Mouse (Mus musculus) hindbrain, embryonic 11.5 days (tissue): ENCODE data around the gene Nlrx1. TPM values are rescaled to one million over a fixed set of nuclear protein-coding genes. Genes with fewer than 3 reads are reported as not detected.

Source experiments
- ATAC-seq: fragments of 200-750 bp; cut with Nextera tagmentation; 2 replicates; pipeline ENCODE4 v1.8.0; 2017; ENCODE audit warnings: mild to moderate bottlenecking, moderate TSS enrichment, moderate library complexity; ENCODE audit not compliant: low FRiP score
- DNase-seq: peaks from one replicate; pipeline ENCODE4 v3.0.0-alpha.2; 2015; ENCODE audit warnings: low spot score
- H3K27ac ChIP-seq: fragments of 300-500 bp; sonication (generic); 2 replicates; pipeline ENCODE4 v1.5.1; 2014; ENCODE audit warnings: mild to moderate bottlenecking, low read depth, low read length
- H3K27me3 ChIP-seq: fragments of 300-500 bp; sonication (generic); 2 replicates; pipeline ENCODE4 v1.6.1; 2014; ENCODE audit warnings: mild to moderate bottlenecking, low read length, moderate library complexity, mixed read lengths; ENCODE audit not compliant: control insufficient read depth, insufficient read depth
- H3K36me3 ChIP-seq: fragments of 300-500 bp; sonication (generic); 2 replicates; pipeline ENCODE4 v1.6.1; 2014; ENCODE audit warnings: mild to moderate bottlenecking, low read length, moderate library complexity, mixed read lengths; ENCODE audit not compliant: control insufficient read depth, insufficient read depth
- H3K4me1 ChIP-seq: fragments of 300-500 bp; sonication (generic); replicated peaks from 2 replicates; pipeline ENCODE4 v1.6.1; 2014; ENCODE audit warnings: low read length, mixed read lengths; ENCODE audit not compliant: control insufficient read depth, insufficient read depth
- H3K4me2 ChIP-seq: fragments of 300-500 bp; sonication (generic); replicated peaks from 2 replicates; pipeline ENCODE4 v1.6.1; 2014; ENCODE audit warnings: mild to moderate bottlenecking, low read depth, low read length
- H3K4me3 ChIP-seq: fragments of 300-500 bp; sonication (generic); 2 replicates; pipeline ENCODE4 v1.5.1; 2014; ENCODE audit warnings: low read depth, low read length
- H3K9ac ChIP-seq: fragments of 300-500 bp; sonication (generic); 2 replicates; pipeline ENCODE4 v1.6.1; 2014; ENCODE audit warnings: low read depth, low read length
- H3K9me3 ChIP-seq: fragments of 300-500 bp; sonication (generic); 2 replicates; pipeline ENCODE4 v1.6.1; 2016; ENCODE audit warnings: low read length; ENCODE audit not compliant: control insufficient read depth
- WGBS: fragments of 180-500 bp; shearing (Covaris S2); extraction: QIAGEN DNeasy Blood & Tissue Kit; methylation state at CpG from one replicate; pipeline ENCODE4 v1.1.7; 2014; 5-methylcytosine and 5-hydroxymethylcytosine counted together
- polyA plus RNA-seq: library from polyadenylated mRNA; unstranded; fragments of >200 nt; fragmentation: Nextera tagmentation; extraction: Ambion mirVana; gene quantifications from 2 replicates; pipeline ENCODE4 v1.2.1, GENCODE M21; 2014

Gene Nlrx1
- polyA plus RNA-seq, 1 experiment from 2014 or later = 2.9 TPM

DNA sequence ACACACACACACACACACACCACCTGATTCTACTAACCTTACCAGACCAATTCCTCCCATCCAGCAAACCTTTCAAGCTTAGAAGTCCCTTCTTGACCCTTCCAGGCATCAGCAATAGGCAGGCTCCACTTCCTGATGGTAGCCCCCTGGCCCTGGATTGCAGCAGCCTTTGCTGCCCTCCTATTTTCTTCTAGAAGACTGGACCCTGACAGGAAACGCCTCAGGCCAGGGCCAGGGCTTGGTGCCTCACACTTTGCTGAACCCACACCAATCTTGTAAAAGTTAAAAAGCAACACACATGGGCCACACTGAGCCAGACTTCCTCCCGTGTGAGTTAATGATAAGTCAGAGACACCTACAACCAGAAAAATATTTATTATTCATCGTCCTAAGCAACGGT is 31.3 kb downstream of the Nlrx1 start:
- Histone ChIP-seq H3K27me3 (no peaks in the 10 kb centered on the region), H3K4me1 (no peaks in the 10 kb centered on the region), H3K4me3 (no peak overlapping the region), H3K9ac (no peak overlapping the region), H3K9me3 (no peaks in the 10 kb centered on the region), H3K36me3 (no peaks in the 10 kb centered on the region), H3K4me2 (no peak overlapping the region), H3K27ac (no peak overlapping the region)
- DNase-seq (no peak), ATAC-seq (no peak)
- 80% methylated on average over 4 of the region's 4 CpGs for WGBS

DNA sequence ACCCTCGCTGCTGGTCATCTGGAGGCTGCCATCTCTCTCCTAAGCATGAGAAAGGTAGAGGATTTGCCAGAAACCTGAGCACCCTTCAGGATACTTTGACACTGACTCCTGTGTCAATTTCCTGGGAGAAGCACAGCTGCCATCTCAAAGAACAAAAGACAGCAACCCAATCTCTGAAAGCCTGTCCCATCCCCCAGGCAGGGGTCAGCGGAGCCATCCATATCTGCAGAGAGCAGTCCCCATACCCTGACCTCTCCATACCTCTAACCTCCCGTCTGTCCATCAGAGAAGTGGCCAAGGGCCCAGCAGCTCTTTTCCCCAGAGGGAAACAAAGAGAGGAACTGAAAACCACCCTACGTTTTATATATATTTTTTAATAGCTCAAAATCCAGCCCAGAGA is 31.8 kb downstream of the Nlrx1 start:
- Histone ChIP-seq H3K4me1 (no peaks in the 10 kb centered on the region), H3K9me3 (no peaks in the 10 kb centered on the region), H3K4me3 (no peak overlapping the region), H3K4me2 (no peak overlapping the region), H3K27me3 (no peaks in the 10 kb centered on the region), H3K27ac (no peak overlapping the region), H3K9ac (no peak overlapping the region), H3K36me3 (no peaks in the 10 kb centered on the region)
- 46% methylated on average over 4 of the region's 4 CpGs for WGBS
- DNase-seq = no peak
- ATAC-seq = no peak

DNA sequence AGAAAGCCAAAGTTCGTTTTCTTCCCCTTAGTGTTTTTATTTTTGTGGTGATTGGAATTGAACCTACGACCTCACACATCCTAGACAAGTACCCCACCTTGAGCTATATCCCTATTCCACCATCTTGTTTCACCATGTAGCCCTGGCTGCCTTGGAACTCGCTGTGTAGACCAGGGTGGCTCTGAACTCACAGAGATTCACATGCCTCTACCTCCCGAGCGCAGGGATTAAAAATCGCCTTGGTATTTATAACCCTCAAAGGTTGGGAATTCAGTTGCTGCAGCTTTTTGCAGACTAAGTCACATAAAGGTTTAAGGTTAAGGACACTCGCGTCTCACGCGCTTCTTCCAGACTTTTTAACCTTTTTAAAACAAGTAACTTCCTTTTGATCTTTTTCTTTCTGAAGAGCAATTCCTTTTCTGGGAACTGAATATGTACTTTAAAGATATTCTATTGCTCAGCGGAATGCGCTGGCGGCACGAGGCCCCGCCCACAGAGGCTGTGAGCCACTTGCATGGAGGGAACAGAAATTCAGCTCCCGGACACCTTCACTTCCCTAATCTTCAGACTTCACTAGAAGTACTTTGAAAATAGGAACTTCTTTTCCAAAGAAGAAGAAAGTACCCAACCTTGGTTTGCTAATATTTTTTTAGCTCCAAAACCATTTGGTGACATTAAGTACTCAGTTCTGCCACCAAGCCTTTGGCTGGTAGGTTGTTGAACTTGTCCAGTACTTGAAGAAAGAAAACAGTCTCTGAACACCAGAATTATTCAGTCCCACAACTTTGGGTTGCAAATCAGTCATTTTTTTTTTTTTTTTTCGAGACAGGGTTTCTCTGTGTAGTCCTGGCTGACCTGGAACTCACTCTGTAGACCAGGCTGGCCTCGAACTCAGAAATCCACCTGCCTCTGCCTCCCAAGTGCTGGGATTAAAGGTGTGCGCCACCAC is 33.6 kb downstream of the Nlrx1 start:
- DNase-seq = peak; percentile 42
- no peak overlapping the region for H3K9ac ChIP-seq
- WGBS = 27% methylated on average over 19 of the region's 19 CpGs

DNA sequence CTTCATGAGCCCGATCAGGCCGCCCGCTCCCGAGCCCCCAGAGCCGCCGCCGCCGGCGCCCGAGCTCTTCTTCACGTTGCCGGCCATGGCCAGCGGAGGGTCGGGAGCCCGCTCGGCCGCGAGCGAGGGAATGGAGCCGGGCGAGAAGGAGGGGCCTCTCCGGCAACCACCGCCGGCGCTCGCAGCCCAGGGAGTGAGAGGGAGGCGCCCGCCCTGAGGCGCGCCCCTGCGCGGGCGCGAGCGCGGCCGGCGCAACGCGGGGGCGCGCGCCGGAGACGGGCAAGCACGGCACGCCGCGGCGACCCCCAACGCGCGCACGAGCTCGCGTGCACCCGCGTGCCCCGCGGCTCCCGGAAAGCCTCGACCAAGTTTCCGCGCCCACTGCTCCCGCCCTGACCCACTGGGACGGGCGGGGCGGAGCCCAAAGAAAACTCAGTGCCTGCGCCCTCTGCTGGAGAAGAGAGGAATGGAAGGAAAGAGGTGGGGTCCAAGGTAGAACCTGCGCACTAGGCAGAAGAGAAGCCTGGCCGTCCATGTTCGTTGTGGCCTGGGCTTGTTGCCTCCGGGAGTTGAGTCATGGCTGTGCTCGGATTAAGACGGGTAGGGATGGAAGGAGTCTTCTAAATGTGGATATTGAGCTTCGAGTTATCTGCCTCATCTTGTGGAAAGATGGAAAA is 34.5 kb downstream of the Nlrx1 start, which contains the start of gene Cbl:
Gene Cbl (minus strand): TSS at position 248 of the 677 bp plus-strand sequence.
- H3K4me1 ChIP-seq = no peaks in the 10 kb centered on the region
- peak within 1 kb of the TSS; percentile 36 for H3K4me2 ChIP-seq
- no peaks in the 10 kb centered on the region for H3K27me3 ChIP-seq
- ATAC-seq = peak; percentile 95
- peak within 1 kb of the TSS; percentile 73 for H3K9ac ChIP-seq
- under 1% methylated on average over 68 of the region's 76 CpGs for WGBS
- H3K27ac ChIP-seq = peak within 1 kb of the TSS; percentile 76
- H3K9me3 ChIP-seq = no peaks in the 10 kb centered on the region
- peak within 1 kb of the TSS; percentile 56 for H3K4me3 ChIP-seq
- DNase-seq = peak; percentile 100
- no peaks in the 10 kb centered on the region for H3K36me3 ChIP-seq

More for the DNA sequence above, 33.6 kb downstream of the Nlrx1 start:
- ATAC-seq = peak; percentile 36
- no peaks in the 10 kb centered on the region for H3K36me3 ChIP-seq
- no peak overlapping the region for H3K27ac ChIP-seq
- H3K4me2 ChIP-seq = peak overlapping the region; percentile 19; the same call in 1 of the 2 replicates
- H3K4me1 ChIP-seq = no peaks in the 10 kb centered on the region
- no peaks in the 10 kb centered on the region for H3K9me3 ChIP-seq
- no peaks in the 10 kb centered on the region for H3K27me3 ChIP-seq
- H3K4me3 ChIP-seq = peak overlapping the region; percentile 13; the same call in 1 of the 2 replicates

DNA sequence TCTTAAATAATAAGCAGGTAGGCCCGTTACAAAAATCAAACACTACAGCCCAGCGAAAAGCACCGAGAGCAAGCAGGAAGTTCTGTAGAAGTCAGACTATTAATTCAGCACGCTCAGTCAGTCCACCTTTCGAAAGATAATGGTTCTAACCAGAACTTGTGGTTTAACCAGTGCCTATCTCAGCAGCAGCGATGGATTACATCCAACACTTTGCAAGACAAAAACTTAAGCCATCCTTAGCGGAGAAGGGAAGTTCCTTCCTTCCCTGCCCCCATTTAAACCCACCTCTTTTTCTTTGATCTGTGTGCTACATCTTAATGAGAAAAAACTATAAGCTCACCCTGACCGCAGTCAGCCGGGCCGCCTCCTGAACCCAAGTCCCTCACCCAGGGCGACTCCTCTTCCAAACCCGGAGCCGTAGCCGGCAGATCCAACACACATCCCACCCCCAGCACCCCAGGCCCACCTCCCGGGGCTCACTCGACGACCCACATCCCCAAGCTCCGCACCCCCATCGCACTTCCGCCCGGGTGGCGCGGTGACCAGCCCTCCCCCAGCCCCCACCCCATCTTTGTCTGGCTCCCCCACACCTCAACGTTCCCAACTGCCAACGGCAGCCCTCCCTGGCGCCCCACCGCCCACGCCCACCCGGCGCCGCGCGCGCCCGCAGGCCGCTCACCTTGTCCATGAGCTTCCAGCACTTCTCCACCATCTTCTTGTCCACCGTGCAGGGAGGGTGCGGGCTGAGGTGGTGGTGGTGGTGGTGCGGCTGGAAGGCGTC is 35.2 kb downstream of the Nlrx1 start:
- ATAC-seq = peak; percentile 84
- 1% methylated on average over 37 of the region's 40 CpGs for WGBS
- H3K27ac ChIP-seq = peak overlapping the region; percentile 76
- no peaks in the 10 kb centered on the region for H3K36me3 ChIP-seq
- peak overlapping the region; percentile 36 for H3K4me2 ChIP-seq
- DNase-seq = no peak
- H3K9me3 ChIP-seq = no peaks in the 10 kb centered on the region
- H3K27me3 ChIP-seq = no peaks in the 10 kb centered on the region
- H3K4me1 ChIP-seq = no peaks in the 10 kb centered on the region
- H3K9ac ChIP-seq = peak overlapping the region; percentile 73
- H3K4me3 ChIP-seq = peak overlapping the region; percentile 56

DNA sequence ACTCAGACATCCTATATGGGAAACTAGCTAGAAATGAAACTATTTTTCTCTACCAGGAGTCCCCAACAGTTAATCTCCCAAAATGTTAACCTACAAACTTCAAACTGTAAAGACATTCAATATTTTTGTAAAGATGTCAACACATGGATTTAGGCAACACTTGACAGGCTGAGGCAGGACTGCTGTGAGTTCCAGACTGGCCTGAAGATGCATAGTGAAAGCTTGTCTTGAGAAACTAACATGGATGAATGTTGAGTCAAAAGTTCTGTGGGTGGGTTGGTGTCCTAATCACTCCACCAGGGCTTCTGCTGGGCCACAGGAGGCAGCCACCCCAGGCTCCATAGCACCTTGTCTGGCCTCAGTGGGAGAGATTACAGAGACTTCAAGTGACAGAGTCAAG is 36.8 kb downstream of the Nlrx1 start:
- H3K27ac ChIP-seq = no peak overlapping the region
- H3K9ac ChIP-seq = no peak overlapping the region
- no peaks in the 10 kb centered on the region for H3K4me1 ChIP-seq
- DNase-seq (no peak), ATAC-seq (no peak)
- H3K9me3 ChIP-seq = no peaks in the 10 kb centered on the region
- H3K27me3 ChIP-seq = no peaks in the 10 kb centered on the region
- H3K4me3 ChIP-seq = no peak overlapping the region
- H3K4me2 ChIP-seq = no peak overlapping the region
- H3K36me3 ChIP-seq = no peaks in the 10 kb centered on the region

DNA sequence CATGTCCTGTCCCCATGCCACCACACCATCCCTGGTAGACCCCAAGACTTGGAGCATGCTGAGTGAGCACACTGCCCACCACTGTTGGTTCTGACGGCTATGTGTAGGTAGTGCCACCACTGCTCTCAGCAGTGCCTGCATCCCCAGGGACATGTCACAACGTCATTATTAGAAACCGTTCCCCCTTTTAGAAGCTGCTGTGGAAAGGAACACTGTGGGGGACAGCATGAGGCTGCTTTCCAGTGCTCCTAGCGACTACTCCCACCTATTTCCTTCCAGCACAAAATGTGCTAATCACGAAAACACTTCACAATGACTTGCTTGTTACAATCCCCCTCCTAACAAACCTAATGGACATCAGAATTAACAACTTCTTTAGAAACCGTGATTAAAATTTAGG is 42.4 kb downstream of the Nlrx1 start:
- Histone ChIP-seq H3K9me3 (no peaks in the 10 kb centered on the region), H3K36me3 (no peaks in the 10 kb centered on the region), H3K4me1 (no peaks in the 10 kb centered on the region), H3K4me3 (no peak overlapping the region), H3K27me3 (no peaks in the 10 kb centered on the region), H3K9ac (no peak overlapping the region), H3K4me2 (no peak overlapping the region), H3K27ac (no peak overlapping the region)
- DNase-seq = no peak
- ATAC-seq = no peak
- WGBS = 72% methylated on average over 6 of the region's 6 CpGs

DNA sequence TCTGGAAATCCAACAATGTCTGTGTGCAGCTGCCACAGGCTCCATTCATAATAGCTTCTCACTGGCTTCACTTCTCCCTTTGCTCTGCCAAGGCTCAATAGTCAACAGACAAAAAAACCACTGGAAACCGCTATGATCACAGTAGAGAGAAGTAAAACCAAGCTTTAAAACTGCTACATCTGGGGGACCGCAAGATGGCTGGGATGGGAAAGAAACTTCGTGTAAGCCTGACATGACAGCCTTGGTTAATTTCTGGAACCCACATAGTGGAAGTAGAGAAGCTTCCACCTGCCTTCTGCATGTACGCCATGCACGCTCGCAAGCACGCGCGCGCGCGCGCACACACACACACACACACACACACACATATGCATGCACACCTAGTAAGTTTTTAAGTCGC is 54.9 kb downstream of the Nlrx1 start:
- Histone ChIP-seq H3K4me3 (no peak overlapping the region), H3K27ac (no peak overlapping the region), H3K4me2 (no peak overlapping the region), H3K36me3 (no peaks in the 10 kb centered on the region), H3K9me3 (no peaks in the 10 kb centered on the region), H3K9ac (no peak overlapping the region), H3K4me1 (no peaks in the 10 kb centered on the region), H3K27me3 (no peaks in the 10 kb centered on the region)
- DNase-seq (no peak), ATAC-seq (no peak)
- 97% methylated on average over 14 of the region's 14 CpGs for WGBS
